Mouse (Mus musculus): ENCODE measurements around the gene Celf1. TPM values are rescaled to one million over a fixed set of nuclear protein-coding genes. Genes with fewer than 3 reads are reported as not detected.

Celf1 gene
- total RNA-seq (2012; rRNA removed): 46.2 and 49.6 TPM in 2 replicates
- 100 to 1,000 TPM in 1 of 2 experiments, 10 to 100 TPM in 1; 82.3 to 212 TPM for polyA plus RNA-seq (2012; ENCODE audit: insufficient read depth in 1 of 2, insufficient read length in 2 of 2, low read depth in 1 of 2, low replicate concordance in 2 of 2, missing spikeins in 1 of 2)

DNA sequence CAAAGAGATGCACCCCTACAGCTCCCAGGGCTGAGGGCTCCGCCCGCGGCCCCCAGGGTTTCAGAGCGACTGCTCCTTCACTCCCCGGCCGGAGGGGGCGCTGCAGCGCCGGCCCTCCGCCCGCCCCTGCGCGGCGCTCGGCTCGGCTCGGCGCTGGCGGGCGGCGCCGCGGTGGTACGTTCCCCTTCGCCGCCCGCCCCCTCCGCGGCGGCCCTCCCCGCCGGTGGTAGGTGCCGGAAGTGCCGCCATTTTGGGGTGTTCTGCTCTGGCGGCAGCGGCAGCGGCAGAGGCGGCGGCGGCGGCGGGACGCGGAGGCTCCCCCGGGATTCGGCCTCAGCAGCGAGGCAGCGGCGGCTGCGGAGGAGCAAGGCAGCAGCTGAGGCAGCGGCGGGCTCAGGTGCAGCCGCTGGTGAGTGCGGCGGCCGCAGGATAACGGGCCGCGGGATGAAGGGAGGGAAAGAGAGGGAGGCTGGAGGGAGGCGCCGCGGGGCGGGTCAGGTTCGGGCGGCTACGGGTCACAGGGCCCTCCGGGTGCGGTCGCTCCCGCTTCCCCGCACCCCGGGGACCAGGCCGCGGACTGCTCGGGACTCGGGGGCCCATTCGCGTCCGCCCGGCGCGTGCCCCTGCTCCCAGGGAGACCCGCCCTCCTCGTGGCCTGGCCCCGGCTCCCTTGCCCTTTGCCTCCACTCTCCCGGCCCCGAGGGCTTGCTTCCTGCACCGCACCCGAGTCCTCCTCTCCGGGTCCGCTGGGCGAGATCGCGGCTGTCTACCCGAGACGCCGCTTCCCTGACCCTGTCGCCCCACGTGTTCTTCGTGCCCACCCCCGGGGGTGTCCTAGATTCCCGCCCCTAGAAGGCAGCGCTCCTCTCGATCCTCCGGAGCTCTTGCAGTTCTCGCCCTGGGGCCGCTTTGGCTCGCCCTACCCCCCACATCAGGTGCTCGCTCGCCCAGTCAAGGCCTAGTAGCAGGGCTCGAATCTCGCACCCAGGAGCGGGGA is at the start of gene Celf1:
Gene Celf1, plus strand, starts transcription at position 150 of the 997 bp plus-strand sequence.
- Histone ChIP-seq H3K36me3 (ENCODE audit: control insufficient read depth in 1 of 2, insufficient read depth in 2 of 2, low read length in 2 of 2) (peaks cover 6 to 43% of the 10 kb centered on the region in 2 experiments), H3K4me1 (ENCODE audit: control insufficient read depth in 1 of 2, insufficient read depth in 2 of 2, low read length in 2 of 2) (peaks cover 9 to 14% of the 10 kb centered on the region in 2 experiments), H3K79me2 (ENCODE audit: control insufficient read depth, insufficient read depth, low read length, poor library complexity) (peaks cover 54% of the 10 kb centered on the region), H3K27ac (ENCODE audit: control insufficient read depth, low read depth, low read length) (peak within 1 kb of the TSS; percentile 68), H3K27me3 (ENCODE audit: control insufficient read depth in 1 of 2, insufficient read depth in 2 of 2, low read length in 2 of 2) (no peaks in the 10 kb centered on the region), H3K9ac (ENCODE audit: control insufficient read depth, low read depth, low read length, poor library complexity, severe bottlenecking) (peak within 1 kb of the TSS; percentile 100), H3K9me3 (replicated peaks; ENCODE audit: insufficient read depth, low read length) (no peaks in the 10 kb centered on the region), H3K4me3 (ENCODE audit: control insufficient read depth in 1 of 2, insufficient read depth in 1 of 2, low read depth in 2 of 2, low read length in 2 of 2) (peak within 1 kb of the TSS; percentile 83 to 95)
- TF ChIP-seq SIN3A (IDR thresholded peaks at IDR 0.05; ENCODE audit: low read length) (peak; percentile 66), MYC (IDR thresholded peaks at IDR 0.05; ENCODE audit: low read depth, low read length) (peak; percentile 51; the same call in 1 of the 2 replicates), ETS1 (IDR thresholded peaks at IDR 0.05; ENCODE audit: low read depth, low read length) (no peak), USF2 (IDR thresholded peaks at IDR 0.05; ENCODE audit: borderline replicate concordance in 1 of 2, insufficient read depth in 1 of 2, low read depth in 1 of 2, low read length in 2 of 2) (no peak), ZMIZ1 (IDR thresholded peaks at IDR 0.05; ENCODE audit: low read depth, low read length) (0 out of 2 replicates have a peak, but pooled peaks have one; percentile 71), KAT2A (conservative IDR thresholded peaks at IDR 0.05; ENCODE audit: low read depth, low read length) (no peak; the same call in 1 of the 2 replicates), MXI1 (IDR thresholded peaks at IDR 0.05; ENCODE audit: low read depth, low read length) (peak; percentile 94), JUND (IDR thresholded peaks at IDR 0.05; ENCODE audit: low read depth, low read length) (no peak), SMC3 (IDR thresholded peaks at IDR 0.05; ENCODE audit: low read depth, low read length) (no peak), TCF12 (IDR thresholded peaks at IDR 0.05; ENCODE audit: low read depth, low read length) (peak; percentile 59; the same call in 1 of the 2 replicates), CTCF (IDR thresholded peaks at IDR 0.05 in 2 of 3, conservative IDR thresholded peaks at IDR 0.05 in 1 of 3; ENCODE audit: control insufficient read depth in 1 of 3, insufficient read depth in 1 of 3, low read depth in 2 of 3, low read length in 3 of 3, poor library complexity in 1 of 3, severe bottlenecking in 1 of 3) (peak; percentile 57 to 81 (median 75); a peak in 5 of 6 replicates), E2F4 (IDR thresholded peaks at IDR 0.05; ENCODE audit: borderline replicate concordance, low read depth, low read length) (no peak), ZNF384 (IDR thresholded peaks at IDR 0.05; ENCODE audit: low read depth, low read length) (no peak), POLR2A (IDR thresholded peaks at IDR 0.05; ENCODE audit: control insufficient read depth in 1 of 2, insufficient read depth in 1 of 2, low read depth in 1 of 2, low read length in 2 of 2, poor library complexity in 1 of 2) (peak; percentile 58 to 94; a peak in 3 of 4 replicates), POLR2AphosphoS2 (IDR thresholded peaks at IDR 0.05; ENCODE audit: low read length) (peak; percentile 34; the same call in 1 of the 2 replicates), MAX (IDR thresholded peaks at IDR 0.05; ENCODE audit: low read length) (peak; percentile 70; the same call in 1 of the 2 replicates), ZKSCAN1 (IDR thresholded peaks at IDR 0.05; ENCODE audit: low read depth, low read length) (no peak), USF1 (IDR thresholded peaks at IDR 0.05; ENCODE audit: low read depth, low read length) (peak; percentile 75), GABPA (IDR thresholded peaks at IDR 0.05; ENCODE audit: low read depth, low read length) (no peak), MAZ (IDR thresholded peaks at IDR 0.05; ENCODE audit: low read depth, low read length) (peak; percentile 91; the same call in 1 of the 2 replicates), RAD21 (IDR thresholded peaks at IDR 0.05; ENCODE audit: low read depth, low read length) (no peak; the same call in 1 of the 2 replicates), EP300 (IDR thresholded peaks at IDR 0.05; ENCODE audit: low read depth in 1 of 2, low read length in 2 of 2) (no peak), ZC3H11A (IDR thresholded peaks at IDR 0.05; ENCODE audit: low read depth, low read length) (no peak), RCOR1 (IDR thresholded peaks at IDR 0.05; ENCODE audit: low read depth, low read length) (no peak), NRF1 (IDR thresholded peaks at IDR 0.05; ENCODE audit: insufficient read depth, low read depth, low read length, poor library complexity, severe bottlenecking) (peak; percentile 48; the same call in 1 of the 2 replicates), NELFE (IDR thresholded peaks at IDR 0.05; ENCODE audit: low read depth, low read length) (peak; percentile 76), UBTF (IDR thresholded peaks at IDR 0.05; ENCODE audit: borderline replicate concordance, insufficient read depth, low read depth, low read length) (0 out of 2 replicates have a peak, but pooled peaks have one; percentile 49), MYB (IDR thresholded peaks at IDR 0.05; ENCODE audit: low read depth, low read length) (no peak), CHD2 (IDR thresholded peaks at IDR 0.05; ENCODE audit: low read length) (no peak), MEF2A (IDR thresholded peaks at IDR 0.05; ENCODE audit: extremely low read depth, insufficient replicate concordance, low read depth, low read length, poor library complexity, severe bottlenecking) (no peak), HCFC1 (IDR thresholded peaks at IDR 0.05; ENCODE audit: low read depth, low read length) (peak; percentile 75; the same call in 1 of the 2 replicates), TBP (IDR thresholded peaks at IDR 0.05; ENCODE audit: low read depth, low read length) (no peak), ELF1 (IDR thresholded peaks at IDR 0.05; ENCODE audit: low read depth, low read length) (0 out of 2 replicates have a peak, but pooled peaks have one; percentile 37)
- DNase-seq (ENCODE audit: low read depth, low spot score): peak; percentile 87

Data from MEL (cell line).